Mouse (Mus musculus) kidney, postnatal 0 days (tissue): Measurements from ENCODE around the gene Tshb. TPM values are rescaled to one million over a fixed set of nuclear protein-coding genes. Genes with fewer than 3 reads are reported as not detected.

ENCODE experiments used
- ATAC-seq: fragments of 200-750 bp; cut with Nextera tagmentation; replicated peaks from 2 replicates; pipeline ENCODE4 v1.8.0; 2017; ENCODE audit warnings: low read depth, moderate number of reproducible peaks, moderate TSS enrichment, moderate library complexity; ENCODE audit not compliant: low FRiP score
- DNase-seq: peaks from one replicate; pipeline ENCODE4 v3.0.0-alpha.2; 2016; ENCODE audit warnings: low spot score
- H3K27ac ChIP-seq: fragments of 300-500 bp; sonication (generic); 2 replicates; pipeline ENCODE4 v1.5.1; 2014; ENCODE audit warnings: mild to moderate bottlenecking
- H3K27me3 ChIP-seq: fragments of 300-500 bp; sonication (generic); 2 replicates; pipeline ENCODE4 v1.6.1; 2014; ENCODE audit warnings: low read length, mixed read lengths; ENCODE audit not compliant: insufficient read depth
- H3K36me3 ChIP-seq: fragments of 300-500 bp; sonication (generic); 2 replicates; pipeline ENCODE4 v1.6.1; 2014; ENCODE audit warnings: low read length, mixed read lengths; ENCODE audit not compliant: insufficient read depth
- H3K4me1 ChIP-seq: fragments of 300-500 bp; sonication (generic); replicated peaks from 2 replicates; pipeline ENCODE4 v1.6.1; 2014; ENCODE audit warnings: antibody characterized with exemption, low read length, mixed read lengths; ENCODE audit not compliant: insufficient read depth
- H3K4me2 ChIP-seq: fragments of 300-500 bp; sonication (generic); 2 replicates; pipeline ENCODE4 v1.6.1; 2014; ENCODE audit warnings: mild to moderate bottlenecking, low read length, moderate library complexity, mixed read lengths
- H3K4me3 ChIP-seq: fragments of 300-500 bp; sonication (generic); replicated peaks from 2 replicates; pipeline ENCODE4 v1.5.1; 2014; ENCODE audit warnings: low read depth, low read length
- H3K9ac ChIP-seq: fragments of 300-500 bp; sonication (generic); 2 replicates; pipeline ENCODE4 v1.6.1; 2014; ENCODE audit warnings: low read depth, low read length
- H3K9me3 ChIP-seq: fragments of 300-500 bp; sonication (generic); replicated peaks from 2 replicates; pipeline ENCODE4 v1.6.1; 2016; ENCODE audit warnings: low read length, inconsistent platforms, mixed read lengths
- CTCF ChIP-seq: IDR thresholded peaks from 2 replicates; pipeline ENCODE4 v1.5.1; 2016; ENCODE audit warnings: antibody characterized with exemption, low read depth, mild to moderate bottlenecking, moderate library complexity
- WGBS: fragments of 180-500 bp; shearing (Covaris S2); extraction: QIAGEN DNeasy Blood & Tissue Kit; methylation state at CpG from one replicate; pipeline ENCODE4 v1.1.7; 2014; 5-methylcytosine and 5-hydroxymethylcytosine counted together
- polyA plus RNA-seq: library from polyadenylated mRNA; unstranded; fragments of >200 nt; fragmentation: Nextera tagmentation; extraction: Ambion mirVana; gene quantifications from 2 replicates; pipeline ENCODE4 v1.2.1, GENCODE M21; 2015

The Tshb gene
- polyA plus RNA-seq, 1 experiment from 2014 or later = 0.18 TPM

DNA sequence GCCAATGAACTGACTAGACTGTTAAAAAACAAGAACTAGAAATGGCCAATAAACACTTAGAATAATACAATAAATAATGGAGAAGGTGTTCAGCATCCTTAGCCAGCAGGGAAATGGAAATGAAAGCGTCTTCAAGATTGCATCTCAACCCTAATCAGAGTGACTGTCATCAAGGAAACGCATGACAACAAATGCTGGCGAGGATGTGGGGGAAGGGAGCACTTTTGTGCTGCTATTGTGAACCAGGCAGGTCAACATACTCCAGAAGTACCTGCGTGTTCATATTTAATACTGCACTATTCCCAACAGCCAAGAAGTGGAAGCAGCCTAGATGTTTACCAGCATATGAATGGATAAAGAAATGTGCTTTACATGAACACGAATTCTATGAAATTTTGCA lies 53.1 kb downstream of the Tshb start:
- no peak for ATAC-seq
- H3K9me3 ChIP-seq = no peaks in the 10 kb centered on the region

More for the DNA sequence above, 53.1 kb downstream of the Tshb start:
- DNase-seq = no peak
- TF ChIP-seq CTCF = no peak
- no peaks in the 10 kb centered on the region for H3K4me1 ChIP-seq
- H3K36me3 ChIP-seq = no peaks in the 10 kb centered on the region
- no peak overlapping the region for H3K27ac ChIP-seq
- no peak overlapping the region for H3K9ac ChIP-seq
- no peak overlapping the region for H3K4me3 ChIP-seq
- H3K4me2 ChIP-seq = no peak overlapping the region
- 55% methylated on average over 5 of the region's 5 CpGs for WGBS
- H3K27me3 ChIP-seq = no peaks in the 10 kb centered on the region

Other genes with a start within 250 kb of the Tshb start
- 8.9 and 9.5 TPM in 2 replicates for gene Tspan2, start 48.2 kb downstream of the Tshb start, polyA plus RNA-seq
- not detected in 2 replicates for gene Sycp1, start 153.4 kb upstream of the Tshb start, polyA plus RNA-seq
- gene Nr1h5, start 181.4 kb upstream of the Tshb start, polyA plus RNA-seq = 0.05 TPM in 1 of 2 replicates, not detected in the other
- gene Sike1, start 213.0 kb upstream of the Tshb start, polyA plus RNA-seq = 54.4 and 59.5 TPM in 2 replicates
- gene Csde1, start 237.7 kb upstream of the Tshb start, polyA plus RNA-seq = 239 and 269 TPM in 2 replicates